Mouse (Mus musculus) frontal cortex, postnatal 10 days (tissue): ENCODE measurements around the gene Scube1.

Experiments
- DNase-seq, 2 experiments: peaks; one replicate each; pipeline ENCODE4 v3.0.0; 2022; ENCODE audit warnings: low spot score in 2 of 2, mixed read lengths in 1 of 2

Gene Scube1

GRCm38 (mm10) chr15:83724886-83725269, at the start of gene Scube1:
Gene Scube1 (minus strand): TSS chr15:83725021.
- peak; percentile 81 to 87 for DNase-seq

- DNase-seq = peak; percentile 43 to 66
Observed at GRCm38 (mm10) chr15:83772953-83773352, 48.1 kb upstream of the Scube1 start.

- DNase-seq = peak; percentile 56 to 67
Observed at GRCm38 (mm10) chr15:83772460-83772859, 47.6 kb upstream of the Scube1 start.

GRCm38 (mm10) chr15:83771346-83772053, 46.7 kb upstream of the Scube1 start:
- no peak for DNase-seq

- DNase-seq = no peak
Observed at GRCm38 (mm10) chr15:83765388-83766029, 40.7 kb upstream of the Scube1 start.

GRCm38 (mm10) chr15:83761512-83761911, 36.7 kb upstream of the Scube1 start:
- no peak for DNase-seq

GRCm38 (mm10) chr15:83760683-83761082, 35.9 kb upstream of the Scube1 start:
- DNase-seq = peak in 1 of 2 experiments; percentile 61

GRCm38 (mm10) chr15:83758958-83759357, 34.1 kb upstream of the Scube1 start:
- DNase-seq = no peak

- DNase-seq = no peak
Observed at GRCm38 (mm10) chr15:83756742-83757141, 31.9 kb upstream of the Scube1 start.

GRCm38 (mm10) chr15:83749436-83749835, 24.6 kb upstream of the Scube1 start:
- no peak for DNase-seq

GRCm38 (mm10) chr15:83748986-83749385, 24.2 kb upstream of the Scube1 start:
- DNase-seq = no peak

GRCm38 (mm10) chr15:83746311-83746710, 21.5 kb upstream of the Scube1 start:
- peak; percentile 65 to 67 for DNase-seq

GRCm38 (mm10) chr15:83742018-83742417, 17.2 kb upstream of the Scube1 start:
- no peak for DNase-seq

GRCm38 (mm10) chr15:83740676-83741422, 16.0 kb upstream of the Scube1 start:
- no peak for DNase-seq

GRCm38 (mm10) chr15:83727626-83728025, 2.8 kb upstream of the Scube1 start:
- peak in 1 of 2 experiments; percentile 32 for DNase-seq

GRCm38 (mm10) chr15:83726741-83727140, 1.9 kb upstream of the Scube1 start:
- DNase-seq = no peak

GRCm38 (mm10) chr15:83725556-83726200, 857 bp upstream of the Scube1 start:
- no peak for DNase-seq

- DNase-seq = no peak
Observed at GRCm38 (mm10) chr15:83724160-83724885, 498 bp downstream of the Scube1 start.

GRCm38 (mm10) chr15:83715582-83716228, 9.1 kb downstream of the Scube1 start:
- no peak for DNase-seq

- DNase-seq = no peak
Observed at GRCm38 (mm10) chr15:83712798-83713197, 12.0 kb downstream of the Scube1 start.

GRCm38 (mm10) chr15:83712361-83712760, 12.5 kb downstream of the Scube1 start:
- no peak for DNase-seq
